Mouse (Mus musculus) hindbrain, embryonic 15.5 days (tissue): ENCODE measurements at regions not wholly inside any gene's neighbourhood (a gene's known extent, or its start where the extent isn't known, plus 50 kb on each side); places are given as distances from the start of the nearest gene placed in this dataset. TPM values are rescaled to one million over a fixed set of nuclear protein-coding genes. Genes with fewer than 3 reads are reported as not detected.

ENCODE experiments used
- ATAC-seq: fragments of 200-750 bp; cut with Nextera tagmentation; 2 replicates; pipeline ENCODE4 v1.8.0; 2017; ENCODE audit warnings: low read depth, moderate number of reproducible peaks, moderate TSS enrichment; ENCODE audit not compliant: low FRiP score
- H3K27ac ChIP-seq: fragments of 300-500 bp; sonication (generic); replicated peaks from 2 replicates; pipeline ENCODE4 v1.5.1; 2015; ENCODE audit warnings: mild to moderate bottlenecking, inconsistent platforms
- H3K27me3 ChIP-seq: fragments of 300-500 bp; sonication (generic); 2 replicates; pipeline ENCODE4 v1.6.1; 2015; ENCODE audit warnings: control low read depth, inconsistent platforms
- H3K36me3 ChIP-seq: fragments of 300-500 bp; sonication (generic); 2 replicates; pipeline ENCODE4 v1.6.1; 2015; ENCODE audit warnings: control low read depth, inconsistent platforms
- H3K4me1 ChIP-seq: fragments of 300-500 bp; sonication (generic); replicated peaks from 2 replicates; pipeline ENCODE4 v1.6.1; 2015; ENCODE audit warnings: control low read depth, inconsistent platforms
- H3K4me2 ChIP-seq: fragments of 300-500 bp; sonication (generic); 2 replicates; pipeline ENCODE4 v1.6.1; 2015; ENCODE audit warnings: moderate library complexity, mild to moderate bottlenecking, inconsistent platforms
- H3K4me3 ChIP-seq: fragments of 300-500 bp; sonication (generic); 2 replicates; pipeline ENCODE4 v1.5.1; 2015; ENCODE audit warnings: mild to moderate bottlenecking, inconsistent platforms
- H3K9ac ChIP-seq: fragments of 300-500 bp; sonication (generic); 2 replicates; pipeline ENCODE4 v1.6.1; 2015; ENCODE audit warnings: inconsistent platforms
- H3K9me3 ChIP-seq: fragments of 300-500 bp; sonication (generic); 2 replicates; pipeline ENCODE4 v1.6.1; 2016; ENCODE audit warnings: control low read depth, inconsistent platforms
- WGBS: fragments of 180-500 bp; shearing (Covaris S2); methylation state at CpG from one replicate; pipeline ENCODE4 v1.1.7; 2015; 5-methylcytosine and 5-hydroxymethylcytosine counted together
- microRNA-seq: library from miRNA; unstranded; fragments of <30 nt; microRNA quantifications from one replicate; pipeline ENCODE4, GENCODE M21; 2016

- WGBS: 89% methylated on average over 5 of the region's 5 CpGs
- no peak for ATAC-seq
- H3K9me3 ChIP-seq: no peaks in the 10 kb centered on the region
Measured at GRCm38 (mm10) chr3:151384850-151385249, 52.8 kb upstream of the Adgrl4 start.

GRCm38 (mm10) chr3:151386103-151386502 is 51.6 kb upstream of the Adgrl4 start:
- Histone ChIP-seq H3K4me1 (no peaks in the 10 kb centered on the region), H3K27me3 (no peaks in the 10 kb centered on the region), H3K36me3 (no peaks in the 10 kb centered on the region), H3K4me2 (no peak overlapping the region), H3K9me3 (no peaks in the 10 kb centered on the region), H3K4me3 (no peak overlapping the region), H3K9ac (no peak overlapping the region), H3K27ac (no peak overlapping the region)
- WGBS: 93% methylated on average over 5 of the region's 5 CpGs
- ATAC-seq: no peak

More at GRCm38 (mm10) chr3:151384850-151385249, 52.8 kb upstream of the Adgrl4 start:
- H3K27ac ChIP-seq: no peak overlapping the region
- H3K27me3 ChIP-seq: no peaks in the 10 kb centered on the region
- no peaks in the 10 kb centered on the region for H3K36me3 ChIP-seq
- no peak overlapping the region for H3K4me2 ChIP-seq
- no peak overlapping the region for H3K4me3 ChIP-seq
- no peaks in the 10 kb centered on the region for H3K4me1 ChIP-seq
- H3K9ac ChIP-seq: no peak overlapping the region

Small RNA genes lying in the stretch of these regions (microRNA-seq; reads per million reads assigned to microRNA genes)
- not detected for gene Mir3963
